Mouse (Mus musculus) kidney, adult 2 months (tissue): ENCODE data around the gene Slmap.

Source experiments
- CTCF ChIP-seq: fragments of 200-500 bp; conservative IDR thresholded peaks from 2 replicates; pipeline ENCODE4 v1.5.1; 2011; ENCODE audit warnings: low read depth, mild to moderate bottlenecking, control low read depth, low read length, moderate library complexity, mixed read lengths; ENCODE audit not compliant: insufficient read depth, insufficient read length
- POLR2A ChIP-seq: fragments of 200-500 bp; IDR thresholded peaks from one replicate; pipeline ENCODE4 v1.6.1; 2011; ENCODE audit warnings: low read depth, low read length, control low read depth

- TF ChIP-seq POLR2A (no peak), CTCF (no peak)
These were observed 39.7 kb downstream of the Slmap start for GRCm38 (mm10) chr14:26495021-26495420.
